Mouse (Mus musculus): ENCODE results near the gene Tprgl. TPM values are rescaled to one million over a fixed set of nuclear protein-coding genes. Genes with fewer than 3 reads are reported as not detected.

Gene Tprgl
- polyA plus RNA-seq (2012; rRNA removed) = 122 and 127 TPM in 2 replicates

GRCm38 (mm10) chr4:154160538-154161390 is at the start of gene Tprgl:
Gene Tprgl, minus strand, starts transcription at chr4:154160666.

DNA sequence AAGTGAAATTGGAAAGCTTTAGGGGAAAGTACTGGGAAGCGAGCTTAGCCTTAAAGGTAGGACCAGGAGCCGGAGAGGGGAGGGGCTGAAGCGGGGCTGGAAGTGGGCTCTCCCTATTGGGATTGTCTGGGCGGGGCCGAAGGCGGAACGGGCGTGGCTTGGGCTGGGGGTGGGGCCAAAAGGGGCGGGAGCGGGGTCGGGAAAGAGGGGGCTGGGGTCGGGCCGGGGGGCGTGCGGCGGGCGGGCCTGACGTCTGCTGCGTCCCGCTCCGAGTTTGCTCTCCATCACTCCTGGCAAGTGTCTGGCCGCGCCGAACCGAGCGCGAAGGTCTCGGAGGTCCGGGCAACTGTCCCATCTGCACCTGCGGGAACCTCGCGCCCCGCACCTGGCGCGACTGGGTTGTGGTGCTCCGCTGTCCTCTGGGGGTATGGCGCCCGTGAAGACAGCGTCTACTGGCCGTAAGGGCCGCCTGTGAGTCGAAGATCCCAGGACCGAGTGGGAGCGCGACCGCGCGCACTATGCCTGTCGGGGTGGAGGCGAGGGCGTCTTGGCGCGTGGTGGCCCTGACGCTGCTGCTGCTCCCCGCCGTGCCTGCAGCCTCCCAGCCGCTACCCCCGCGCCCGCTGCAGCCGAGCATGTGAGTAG is 10.2 kb upstream of the Tprgl start, which contains the start of gene Megf6:
TSS of gene Megf6 (plus strand) at position 225 of the 645 bp plus-strand sequence.

DNA sequence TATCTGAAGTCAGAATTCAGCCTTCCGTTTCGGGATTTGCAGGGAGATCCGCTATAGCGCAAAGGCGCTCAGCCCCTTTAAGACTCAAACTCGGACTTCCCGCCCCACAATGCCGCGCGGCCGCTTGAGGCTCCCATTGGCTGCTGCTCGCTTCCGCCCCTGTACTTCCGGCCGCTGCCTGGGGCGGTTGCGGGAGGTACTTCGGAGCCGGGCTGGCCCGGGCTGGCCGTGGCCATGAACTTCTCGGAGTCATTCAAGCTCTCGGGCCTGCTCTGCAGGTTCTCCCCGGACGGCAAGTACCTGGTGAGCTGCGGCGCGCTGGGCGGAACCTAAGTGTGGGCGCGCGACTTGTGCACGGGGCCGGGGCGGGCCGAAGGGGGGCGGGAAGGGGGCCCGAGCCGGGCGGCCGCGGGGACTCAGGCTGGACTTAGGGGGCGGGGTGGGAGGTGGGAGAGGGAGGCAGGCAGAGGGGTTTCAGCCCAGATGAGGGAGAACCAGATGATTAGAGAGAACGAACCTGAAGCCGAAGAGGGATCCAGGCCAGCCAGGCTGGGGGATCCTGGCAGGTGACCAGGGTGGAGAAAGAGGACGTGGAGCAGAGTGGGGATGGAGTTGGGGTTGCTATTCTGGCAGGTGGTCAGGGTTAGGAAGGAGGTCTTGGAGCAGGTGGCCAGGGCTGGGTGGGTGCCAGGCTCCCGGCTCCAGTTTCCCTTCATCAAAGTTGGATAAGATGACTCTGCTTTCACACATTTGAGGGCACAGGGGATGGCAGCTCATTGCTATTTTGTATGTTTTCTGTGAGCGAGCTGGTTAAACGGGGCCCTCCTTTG is 18.0 kb downstream of the Tprgl start, which contains the start of gene Wrap73:
TSS of gene Wrap73 (plus strand) at position 162 of the 830 bp plus-strand sequence.

DNA sequence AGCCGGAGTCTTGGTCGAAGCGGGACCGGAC is 20.5 kb downstream of the Tprgl start, which contains the start of gene Trp73:
TSS of gene Trp73 (minus strand) at position 27 of the 31 bp plus-strand sequence.

Other genes with a start within 250 kb of the Tprgl start
- gene A430005L14Rik, start 203.4 kb downstream of the Tprgl start, polyA plus RNA-seq (2012; rRNA removed) = 41.6 and 45.3 TPM in 2 replicates
- 21.5 and 22.3 TPM in 2 replicates for gene Dffb, start 185.5 kb downstream of the Tprgl start, polyA plus RNA-seq (2012; rRNA removed)
- gene Cep104, start 185.5 kb downstream of the Tprgl start, polyA plus RNA-seq (2012; rRNA removed) = 16.4 and 16.9 TPM in 2 replicates
- 58.0 and 62.6 TPM in 2 replicates for gene Lrrc47, start 148.9 kb downstream of the Tprgl start, polyA plus RNA-seq (2012; rRNA removed)
- gene Smim1, start 134.4 kb downstream of the Tprgl start, polyA plus RNA-seq (2012; rRNA removed) = 6.4 and 7.5 TPM in 2 replicates
- not detected in 2 replicates for gene Ccdc27, start 118.0 kb downstream of the Tprgl start, polyA plus RNA-seq (2012; rRNA removed)
- gene Trp73, start 20.5 kb downstream of the Tprgl start, polyA plus RNA-seq (2012; rRNA removed) = 3.1 and 5.3 TPM in 2 replicates
- 50.5 and 59.0 TPM in 2 replicates for gene Wrap73, start 18.3 kb downstream of the Tprgl start, polyA plus RNA-seq (2012; rRNA removed)
- 11.6 and 25.3 TPM in 2 replicates for gene Megf6, start 10.1 kb upstream of the Tprgl start, polyA plus RNA-seq (2012; rRNA removed)
- 0.39 and 2.0 TPM in 2 replicates for gene Arhgef16, start 141.0 kb upstream of the Tprgl start, polyA plus RNA-seq (2012; rRNA removed)
- gene B230104I21Rik, start 175.5 kb upstream of the Tprgl start, polyA plus RNA-seq (2012; rRNA removed) = 0.06 TPM in 1 of 2 replicates, not detected in the other